Mouse (Mus musculus) limb, embryonic 14.5 days (tissue): ENCODE data around the gene Rrbp1. TPM values are rescaled to one million over a fixed set of nuclear protein-coding genes. Genes with fewer than 3 reads are reported as not detected.

Source experiments
- ATAC-seq: fragments of 200-750 bp; cut with Nextera tagmentation; 2 replicates; pipeline ENCODE4 v1.8.0; 2017; ENCODE audit warnings: low read depth, moderate number of reproducible peaks, moderate TSS enrichment; ENCODE audit not compliant: low FRiP score
- DNase-seq: peaks from one replicate; pipeline ENCODE4 v3.0.0-alpha.2; 2015; ENCODE audit warnings: low spot score
- H3K27ac ChIP-seq: fragments of 300-500 bp; sonication (generic); replicated peaks from 2 replicates; pipeline ENCODE4 v1.5.1; 2014; ENCODE audit warnings: low read depth, mild to moderate bottlenecking, low read length, moderate library complexity, mixed read lengths
- H3K27me3 ChIP-seq: fragments of 300-500 bp; sonication (generic); 2 replicates; pipeline ENCODE4 v1.6.1; 2014; ENCODE audit warnings: low read length, mixed read lengths; ENCODE audit not compliant: control insufficient read depth, insufficient read depth
- H3K36me3 ChIP-seq: fragments of 300-500 bp; sonication (generic); 2 replicates; pipeline ENCODE4 v1.6.1; 2014; ENCODE audit warnings: mild to moderate bottlenecking, low read length, moderate library complexity, mixed read lengths; ENCODE audit not compliant: control insufficient read depth, insufficient read depth
- H3K4me1 ChIP-seq: fragments of 300-500 bp; sonication (generic); 2 replicates; pipeline ENCODE4 v1.6.1; 2014; ENCODE audit warnings: antibody characterized with exemption, low read length, mixed read lengths; ENCODE audit not compliant: control insufficient read depth, insufficient read depth
- H3K4me2 ChIP-seq: fragments of 300-500 bp; sonication (generic); replicated peaks from 2 replicates; pipeline ENCODE4 v1.6.1; 2014; ENCODE audit warnings: low read depth, mild to moderate bottlenecking, low read length, moderate library complexity; ENCODE audit not compliant: severe bottlenecking
- H3K4me3 ChIP-seq: fragments of 300-500 bp; sonication (generic); replicated peaks from 2 replicates; pipeline ENCODE4 v1.5.1; 2014; ENCODE audit warnings: low read length
- H3K9ac ChIP-seq: fragments of 300-500 bp; sonication (generic); 2 replicates; pipeline ENCODE4 v1.6.1; 2014; ENCODE audit warnings: mild to moderate bottlenecking, low read depth, low read length, moderate library complexity; ENCODE audit not compliant: severe bottlenecking
- H3K9me3 ChIP-seq: fragments of 300-500 bp; sonication (generic); 2 replicates; pipeline ENCODE4 v1.6.1; 2016; ENCODE audit warnings: low read length; ENCODE audit not compliant: control insufficient read depth
- POLR2A ChIP-seq: fragments of 200-500 bp; IDR thresholded peaks from 2 replicates; pipeline ENCODE4 v1.8.0; 2012; ENCODE audit warnings: inconsistent platforms, mild to moderate bottlenecking, moderate library complexity, borderline replicate concordance; ENCODE audit not compliant: insufficient read depth, insufficient read length; ENCODE audit errors: extremely low read depth
- WGBS: fragments of 180-500 bp; shearing (Covaris S2); extraction: QIAGEN DNeasy Blood & Tissue Kit; methylation state at CpG from one replicate; pipeline ENCODE4 v1.1.7; 2014; 5-methylcytosine and 5-hydroxymethylcytosine counted together
- polyA plus RNA-seq, 2 experiments: library from polyadenylated mRNA; depleted of rRNA in 1 of 2; stranded (reverse) in 1 of 2; unstranded in 1 of 2; fragments of >200 nt; fragmentation: Nextera tagmentation in 1 of 2; extraction: Ambion mirVana in 1 of 2; gene quantifications; 2 replicates each; pipeline versions ENCODE4 v1.2.1 to v1.2.3; 2012 to 2014

Gene Rrbp1
- polyA plus RNA-seq, 2 experiments: 200 to 325 TPM

DNA sequence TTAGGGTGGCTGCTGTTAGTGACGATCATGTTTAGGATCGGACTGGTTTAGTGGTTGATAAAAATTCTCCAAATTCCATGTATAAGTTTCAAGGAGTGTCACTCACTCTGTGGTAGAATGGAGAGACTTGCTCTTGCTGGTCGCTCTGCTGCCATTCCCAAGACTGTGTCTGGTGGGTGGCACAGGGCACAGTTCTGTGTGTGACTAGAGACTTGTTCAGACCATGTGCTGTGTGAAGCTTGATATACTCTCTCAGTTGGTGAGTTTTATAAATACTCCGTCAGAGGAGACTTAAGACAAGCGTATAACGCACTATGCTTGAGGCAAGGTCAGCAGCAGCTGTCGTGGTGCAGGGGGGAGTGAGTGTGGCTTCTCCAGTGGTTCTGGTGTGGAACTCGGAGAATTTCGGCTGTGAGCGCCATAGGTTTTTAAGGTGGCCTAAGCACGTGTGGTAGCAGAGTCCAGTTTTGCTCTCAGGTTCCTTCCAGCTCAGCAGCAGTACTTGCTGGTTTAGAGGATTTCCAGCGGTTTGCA is 78.7 kb downstream of the Rrbp1 start:
- TF ChIP-seq POLR2A: no peak
- Histone ChIP-seq H3K4me1 (no peaks in the 10 kb centered on the region; the same call in 1 of the 2 replicates), H3K27me3 (no peaks in the 10 kb centered on the region), H3K9ac (no peak overlapping the region), H3K9me3 (no peaks in the 10 kb centered on the region), H3K27ac (no peak overlapping the region), H3K36me3 (no peaks in the 10 kb centered on the region), H3K4me3 (no peak overlapping the region), H3K4me2 (no peak overlapping the region)
- peak; percentile 19 for DNase-seq
- WGBS: 70% methylated on average over 12 of the region's 12 CpGs
- peak; percentile 68 for ATAC-seq

DNA sequence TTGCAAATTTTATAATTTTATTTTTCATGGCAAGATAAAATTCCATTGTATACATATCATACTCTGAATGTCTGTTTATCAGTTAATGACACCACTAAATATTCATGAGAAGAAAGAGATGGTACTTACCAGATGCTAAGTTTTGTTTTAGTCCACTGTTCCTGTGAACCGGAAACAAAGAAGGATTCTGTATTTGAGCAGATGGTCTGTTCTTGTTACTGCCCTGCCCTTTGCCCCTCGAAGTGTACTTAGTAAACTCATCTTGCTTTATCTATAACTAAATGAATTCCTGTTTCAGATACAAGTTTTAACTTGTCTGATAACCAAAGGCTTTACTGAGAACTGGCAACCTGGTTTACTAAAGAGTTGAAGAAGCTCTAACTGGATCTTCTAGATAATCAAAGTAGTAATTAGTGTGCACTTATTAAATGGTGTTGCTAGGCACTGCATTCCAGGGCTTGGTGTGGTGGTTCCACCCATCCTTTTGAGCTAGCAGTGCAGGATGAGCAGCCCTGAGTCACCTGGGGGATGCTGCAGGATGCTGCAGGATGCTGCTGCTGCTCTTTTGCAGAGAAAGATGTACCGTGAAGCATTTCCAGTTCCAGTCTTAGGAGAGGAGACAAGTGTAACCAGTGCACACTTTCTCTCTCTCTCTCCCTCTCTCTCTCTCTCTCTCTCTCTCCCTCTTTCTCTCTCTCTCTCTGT is 81.3 kb downstream of the Rrbp1 start:
- DNase-seq: peak; percentile 29
- H3K36me3 ChIP-seq: no peaks in the 10 kb centered on the region
- WGBS: 68% methylated on average over 3 of the region's 3 CpGs

DNA sequence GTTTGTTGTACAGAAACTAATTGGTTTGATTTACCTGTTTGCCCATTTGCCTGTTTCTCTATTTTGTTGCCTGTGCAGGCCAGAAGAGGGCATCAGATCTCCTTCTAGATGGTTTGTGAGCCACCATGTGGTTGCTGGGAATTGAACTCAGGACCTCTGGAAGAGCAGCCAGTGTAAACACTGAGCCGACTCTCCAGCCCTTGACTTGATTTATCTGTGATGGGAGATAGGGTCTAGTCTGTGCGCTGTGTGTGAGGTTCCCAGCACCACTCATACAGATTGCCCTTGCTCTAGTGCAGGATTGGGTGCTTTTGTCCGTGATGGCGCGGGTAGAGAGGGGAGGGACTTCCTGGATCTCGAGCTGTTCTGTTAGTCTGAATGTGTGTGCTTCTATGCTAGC is 85.2 kb downstream of the Rrbp1 start:
- 94% methylated on average over 6 of the region's 6 CpGs for WGBS
- Histone ChIP-seq H3K9ac (no peak overlapping the region), H3K9me3 (no peaks in the 10 kb centered on the region)

More for the DNA sequence above, 81.3 kb downstream of the Rrbp1 start:
- TF ChIP-seq POLR2A: no peak
- Histone ChIP-seq H3K27me3 (no peaks in the 10 kb centered on the region), H3K4me3 (no peak overlapping the region), H3K9ac (no peak overlapping the region), H3K9me3 (no peaks in the 10 kb centered on the region), H3K27ac (no peak overlapping the region), H3K4me1 (no peaks in the 10 kb centered on the region), H3K4me2 (no peak overlapping the region)
- no peak for ATAC-seq

DNA sequence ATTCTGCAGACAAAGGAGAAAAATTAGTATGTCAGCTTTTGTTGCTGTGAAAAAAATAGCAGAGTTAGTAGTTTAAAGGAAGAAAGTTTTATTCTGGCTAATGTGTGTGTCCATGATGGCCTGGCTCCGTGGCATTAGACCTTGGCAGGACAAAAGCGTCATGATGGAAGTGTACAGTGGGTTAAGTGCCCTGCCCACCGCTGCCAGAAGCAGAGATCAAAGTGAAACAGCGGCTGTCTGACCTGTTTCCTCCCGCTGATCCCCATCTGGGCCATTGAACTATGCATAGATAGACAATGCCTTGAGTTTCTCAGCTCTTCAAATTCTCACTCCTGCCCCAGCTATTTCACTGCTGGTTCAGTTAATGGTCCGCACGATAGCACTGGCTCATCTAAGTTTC is 87.0 kb downstream of the Rrbp1 start:
- no peak overlapping the region for H3K9ac ChIP-seq
- no peak overlapping the region for H3K4me3 ChIP-seq
- H3K27me3 ChIP-seq: no peaks in the 10 kb centered on the region
- 45% methylated on average over 7 of the region's 7 CpGs for WGBS
- H3K36me3 ChIP-seq: no peaks in the 10 kb centered on the region
- no peak for TF ChIP-seq POLR2A
- no peak for ATAC-seq
- no peak overlapping the region for H3K27ac ChIP-seq
- DNase-seq: no peak
- peaks cover 2% of the 10 kb centered on the region; the same call in 1 of the 2 replicates for H3K4me1 ChIP-seq
- no peaks in the 10 kb centered on the region for H3K9me3 ChIP-seq
- no peak overlapping the region for H3K4me2 ChIP-seq

More for the DNA sequence above, 85.2 kb downstream of the Rrbp1 start:
- no peaks in the 10 kb centered on the region for H3K36me3 ChIP-seq
- H3K27ac ChIP-seq: no peak overlapping the region
- DNase-seq (no peak), ATAC-seq (no peak)
- no peaks in the 10 kb centered on the region for H3K27me3 ChIP-seq
- no peaks in the 10 kb centered on the region for H3K4me1 ChIP-seq
- no peak for TF ChIP-seq POLR2A
- no peak overlapping the region for H3K4me2 ChIP-seq
- no peak overlapping the region for H3K4me3 ChIP-seq

DNA sequence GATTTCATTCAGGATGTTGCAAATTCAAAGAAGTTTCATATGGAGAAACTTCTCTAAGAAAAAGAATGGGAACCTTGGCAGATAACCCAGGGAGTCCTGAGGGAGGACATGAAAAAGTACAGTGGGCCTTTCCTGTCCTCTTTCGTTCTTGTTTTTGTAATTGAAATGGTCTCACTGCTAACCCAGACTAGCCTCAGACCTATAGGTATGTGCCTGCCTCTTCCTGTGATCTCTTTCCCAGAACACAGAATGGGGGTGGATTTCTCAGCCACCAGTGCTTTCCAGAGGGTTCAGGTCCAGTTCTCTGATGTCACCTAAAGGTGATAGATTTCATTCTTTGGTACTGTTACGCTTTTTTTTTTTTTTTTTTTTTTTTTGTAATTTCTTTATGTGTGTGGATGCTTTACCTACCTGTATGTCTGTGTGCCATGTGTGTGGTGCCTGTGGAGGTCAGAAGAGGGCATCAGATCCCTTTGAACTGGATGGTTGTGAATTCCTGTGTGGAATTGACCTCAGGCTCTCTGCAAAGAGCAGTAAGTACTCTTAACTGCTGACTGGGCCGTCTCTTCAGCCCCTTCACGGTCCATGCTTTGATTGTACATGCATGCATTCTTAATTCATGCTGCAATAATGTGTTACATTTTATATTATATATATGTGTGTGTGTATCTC is 92.1 kb downstream of the Rrbp1 start:
- H3K36me3 ChIP-seq: no peaks in the 10 kb centered on the region
- TF ChIP-seq POLR2A: no peak

More for the DNA sequence above, 92.1 kb downstream of the Rrbp1 start:
- no peak overlapping the region for H3K4me3 ChIP-seq
- H3K4me1 ChIP-seq: peaks cover 27% of the 10 kb centered on the region
- DNase-seq (no peak), ATAC-seq (no peak)
- H3K9me3 ChIP-seq: no peaks in the 10 kb centered on the region
- WGBS: 44% methylated on average over 4 of the region's 4 CpGs
- no peak overlapping the region for H3K4me2 ChIP-seq
- no peak overlapping the region for H3K27ac ChIP-seq
- no peak overlapping the region for H3K9ac ChIP-seq
- no peaks in the 10 kb centered on the region for H3K27me3 ChIP-seq
